Mouse (Mus musculus) heart, embryonic 10.5 days (tissue): ENCODE data around the gene Kdr. TPM values are rescaled to one million over a fixed set of nuclear protein-coding genes. Genes with fewer than 3 reads are reported as not detected.

ENCODE experiments used
- DNase-seq: peaks from one replicate; pipeline ENCODE4 v3.0.0-alpha.2; 2017; ENCODE audit warnings: low spot score
- H3K27ac ChIP-seq: fragments of 300-500 bp; sonication (generic); 2 replicates; pipeline ENCODE4 v1.5.1; 2016; ENCODE audit warnings: mild to moderate bottlenecking
- H3K27me3 ChIP-seq: fragments of 300-500 bp; sonication (generic); 2 replicates; pipeline ENCODE4 v1.6.1; 2016; ENCODE audit warnings: mild to moderate bottlenecking; ENCODE audit not compliant: poor library complexity, insufficient read depth, severe bottlenecking
- H3K36me3 ChIP-seq: fragments of 300-500 bp; sonication (generic); 2 replicates; pipeline ENCODE4 v1.6.1; 2016; ENCODE audit warnings: mild to moderate bottlenecking, moderate library complexity
- H3K4me1 ChIP-seq: fragments of 300-500 bp; sonication (generic); 2 replicates; pipeline ENCODE4 v1.6.1; 2016; ENCODE audit warnings: mild to moderate bottlenecking
- H3K4me3 ChIP-seq: fragments of 300-500 bp; sonication (generic); 2 replicates; pipeline ENCODE4 v1.5.1; 2016; ENCODE audit warnings: mild to moderate bottlenecking, moderate library complexity
- H3K9me3 ChIP-seq: fragments of 300-500 bp; sonication (generic); 2 replicates; pipeline ENCODE4 v1.6.1; 2016; ENCODE audit warnings: mild to moderate bottlenecking, moderate library complexity
- WGBS: fragments of 180-500 bp; shearing (Covaris S2); methylation state at CpG from one replicate; pipeline ENCODE4 v1.1.7; 2016; 5-methylcytosine and 5-hydroxymethylcytosine counted together
- polyA plus RNA-seq: library from polyadenylated mRNA; unstranded; fragments of >200 nt; fragmentation: Nextera tagmentation; extraction: Ambion mirVana; gene quantifications from 2 replicates; pipeline ENCODE4 v1.2.1, GENCODE M21; 2016

Gene Kdr
- polyA plus RNA-seq, 1 experiment from 2014 or later = 36.7 TPM

GRCm38 (mm10) chr5:75954218-75954617 lies 24.0 kb downstream of the Kdr start:
- Histone ChIP-seq H3K27ac (no peak overlapping the region), H3K9me3 (no peaks in the 10 kb centered on the region), H3K4me1 (peaks cover 7% of the 10 kb centered on the region), H3K4me3 (no peak overlapping the region), H3K27me3 (no peaks in the 10 kb centered on the region), H3K36me3 (peaks cover 54% of the 10 kb centered on the region)
- WGBS = 43% methylated on average over 3 of the region's 3 CpGs
- DNase-seq = no peak

GRCm38 (mm10) chr5:75952131-75952795 lies 26.0 kb downstream of the Kdr start:
- no peak overlapping the region for H3K27ac ChIP-seq
- H3K4me1 ChIP-seq = peaks cover 7% of the 10 kb centered on the region
- H3K36me3 ChIP-seq = peaks cover 59% of the 10 kb centered on the region
- WGBS = 89% methylated on average over 8 of the region's 8 CpGs
- no peaks in the 10 kb centered on the region for H3K27me3 ChIP-seq
- H3K4me3 ChIP-seq = no peak overlapping the region
- no peaks in the 10 kb centered on the region for H3K9me3 ChIP-seq
- DNase-seq = no peak

- Histone ChIP-seq H3K27ac (no peak overlapping the region), H3K4me1 (peaks cover 12% of the 10 kb centered on the region), H3K9me3 (no peaks in the 10 kb centered on the region), H3K36me3 (peaks cover 46% of the 10 kb centered on the region; the same call in 1 of the 2 replicates), H3K4me3 (no peak overlapping the region), H3K27me3 (no peaks in the 10 kb centered on the region)
- 68% methylated on average over 2 of the region's 2 CpGs for WGBS
- no peak for DNase-seq
Measured at GRCm38 (mm10) chr5:75950866-75951265, 27.4 kb downstream of the Kdr start.

GRCm38 (mm10) chr5:75945394-75945793 lies 32.9 kb downstream of the Kdr start:
- Histone ChIP-seq H3K4me3 (no peak overlapping the region), H3K4me1 (peaks cover 26% of the 10 kb centered on the region; the same call in 1 of the 2 replicates), H3K36me3 (peaks cover 47% of the 10 kb centered on the region), H3K9me3 (no peaks in the 10 kb centered on the region), H3K27me3 (no peaks in the 10 kb centered on the region), H3K27ac (no peak overlapping the region)
- WGBS = 48% methylated on average over 4 of the region's 4 CpGs
- no peak for DNase-seq

GRCm38 (mm10) chr5:75943301-75943700 lies 35.0 kb downstream of the Kdr start:
- Histone ChIP-seq H3K27ac (no peak overlapping the region), H3K4me1 (peaks cover 46% of the 10 kb centered on the region), H3K9me3 (no peaks in the 10 kb centered on the region), H3K36me3 (peaks cover 37% of the 10 kb centered on the region), H3K4me3 (no peak overlapping the region), H3K27me3 (no peaks in the 10 kb centered on the region)
- 92% methylated on average over 6 of the region's 6 CpGs for WGBS
- DNase-seq = no peak

GRCm38 (mm10) chr5:75941775-75942580 lies 36.3 kb downstream of the Kdr start:
- no peak overlapping the region for H3K4me3 ChIP-seq
- H3K27ac ChIP-seq = peak overlapping the region; percentile 11; the same call in 1 of the 2 replicates
- WGBS = 77% methylated on average over 11 of the region's 11 CpGs
- H3K4me1 ChIP-seq = peaks cover 59% of the 10 kb centered on the region
- no peaks in the 10 kb centered on the region for H3K9me3 ChIP-seq
- H3K36me3 ChIP-seq = peaks cover 28% of the 10 kb centered on the region
- no peak for DNase-seq
- H3K27me3 ChIP-seq = no peaks in the 10 kb centered on the region

GRCm38 (mm10) chr5:75939144-75939732 lies 39.0 kb downstream of the Kdr start:
- no peak for DNase-seq
- H3K27me3 ChIP-seq = no peaks in the 10 kb centered on the region
- peaks cover 30% of the 10 kb centered on the region for H3K36me3 ChIP-seq
- peaks cover 52% of the 10 kb centered on the region for H3K4me1 ChIP-seq
- 26% methylated on average over 8 of the region's 8 CpGs for WGBS
- no peaks in the 10 kb centered on the region for H3K9me3 ChIP-seq
- peak overlapping the region; percentile 50 for H3K27ac ChIP-seq
- H3K4me3 ChIP-seq = peak overlapping the region; percentile 24; the same call in 1 of the 2 replicates

- Histone ChIP-seq H3K36me3 (peaks cover 20% of the 10 kb centered on the region; the same call in 1 of the 2 replicates), H3K27ac (0 out of 2 replicates have a peak overlapping the region, but pooled peaks have one; percentile 42), H3K4me1 (peaks cover 62% of the 10 kb centered on the region), H3K27me3 (no peaks in the 10 kb centered on the region), H3K9me3 (no peaks in the 10 kb centered on the region), H3K4me3 (no peak overlapping the region)
- WGBS = 25% methylated on average over 4 of the region's 4 CpGs
- no peak for DNase-seq
Measured at GRCm38 (mm10) chr5:75938012-75938411, 40.2 kb downstream of the Kdr start.

GRCm38 (mm10) chr5:75936223-75936622 lies 42.0 kb downstream of the Kdr start:
- Histone ChIP-seq H3K27ac (no peak overlapping the region), H3K4me3 (no peak overlapping the region), H3K36me3 (peaks cover 8% of the 10 kb centered on the region; the same call in 1 of the 2 replicates), H3K27me3 (no peaks in the 10 kb centered on the region), H3K9me3 (no peaks in the 10 kb centered on the region), H3K4me1 (peaks cover 54% of the 10 kb centered on the region)
- WGBS = 82% methylated on average over 6 of the region's 6 CpGs
- no peak for DNase-seq

GRCm38 (mm10) chr5:75935225-75935624 lies 43.0 kb downstream of the Kdr start:
- Histone ChIP-seq H3K4me1 (peaks cover 57% of the 10 kb centered on the region), H3K9me3 (no peaks in the 10 kb centered on the region), H3K36me3 (peaks cover 7% of the 10 kb centered on the region; the same call in 1 of the 2 replicates), H3K27ac (no peak overlapping the region), H3K4me3 (no peak overlapping the region), H3K27me3 (no peaks in the 10 kb centered on the region)
- WGBS = 81% methylated on average over 8 of the region's 8 CpGs
- no peak for DNase-seq

GRCm38 (mm10) chr5:75934201-75934600 lies 44.1 kb downstream of the Kdr start:
- Histone ChIP-seq H3K9me3 (no peaks in the 10 kb centered on the region), H3K27ac (0 out of 2 replicates have a peak overlapping the region, but pooled peaks have one; percentile 3), H3K27me3 (no peaks in the 10 kb centered on the region), H3K36me3 (peaks cover 7% of the 10 kb centered on the region; the same call in 1 of the 2 replicates), H3K4me1 (peaks cover 53% of the 10 kb centered on the region), H3K4me3 (no peak overlapping the region)
- no peak for DNase-seq
- 76% methylated on average over 10 of the region's 10 CpGs for WGBS

- Histone ChIP-seq H3K36me3 (peaks cover 7% of the 10 kb centered on the region; the same call in 1 of the 2 replicates), H3K4me1 (peaks cover 47% of the 10 kb centered on the region), H3K27ac (no peak overlapping the region), H3K27me3 (no peaks in the 10 kb centered on the region), H3K4me3 (no peak overlapping the region), H3K9me3 (no peaks in the 10 kb centered on the region)
- 69% methylated on average over 20 of the region's 20 CpGs for WGBS
- no peak for DNase-seq
Measured at GRCm38 (mm10) chr5:75933521-75934044, 44.7 kb downstream of the Kdr start.
